ENCODE assay signal across 10 mouse cellular contexts in genomic region chr2:153516961-153517360, GRCm38 (mm10). TPM values are rescaled to one million over a fixed set of nuclear protein-coding genes. Genes with fewer than 3 reads are reported as not detected.
A peak's percentile ranks its signal among the peaks of the same experiment; 100 is the strongest.
DNase-seq lines count a peak whose midpoint lies in the region; ATAC-seq lines count a peak whose summit lies in the region.
"Had no signal": no experiment of that assay in that cellular context is flagged by ENCODE, and none has a peak within 500 bp of the region (broad histone marks: within the 10 kb centered on the region; RNA-seq: fewer than 3 reads in every experiment).

No protein-coding gene starts in this region.

- no peak overlapping the region for H3K4me3 ChIP-seq in heart, embryonic 15.5 days
- H3K4me3 ChIP-seq in forebrain, embryonic 11.5 days (ENCODE audit: low read depth, low read length) = no peak overlapping the region
- H3K4me3 ChIP-seq: hindbrain, embryonic 12.5 days had no signal

- DNase-seq in heart, postnatal 36 days = no peak
- DNase-seq in 416B (ENCODE audit: low read depth) (peak; percentile 60), adipocyte (ENCODE audit: low spot score) (peak; percentile 13)
- peak; percentile 61 for DNase-seq in kidney, postnatal 14 days
- DNase-seq in Muller cell, postnatal 12 days (ENCODE audit: inconsistent ontology term) = no peak
- no peak for DNase-seq in spleen, postnatal 14 days (ENCODE audit: low spot score in 2 of 2)
- DNase-seq in forebrain, embryonic 11.5 days (ENCODE audit: low spot score) = no peak

- no peak overlapping the region for H3K4me2 ChIP-seq in heart, embryonic 15.5 days
- no peak overlapping the region for H3K4me2 ChIP-seq in forebrain, embryonic 11.5 days (ENCODE audit: low read depth, low read length, severe bottlenecking)
- H3K4me2 ChIP-seq: hindbrain, embryonic 12.5 days had no signal

- ATAC-seq in heart, embryonic 15.5 days (replicated peaks; ENCODE audit: insufficient number of reproducible peaks, insufficient read depth, low FRiP score, low read depth) = peak; percentile 41; the same call in 1 of the 2 replicates
- ATAC-seq in forebrain, embryonic 11.5 days (replicated peaks; ENCODE audit: low FRiP score) = no peak

- no peak overlapping the region for H3K9ac ChIP-seq in heart, embryonic 15.5 days
- H3K9ac ChIP-seq in forebrain, embryonic 11.5 days (ENCODE audit: low read length) = no peak overlapping the region
- H3K9ac ChIP-seq: hindbrain, embryonic 12.5 days had no signal

- no peaks in the 10 kb centered on the region for H3K9me3 ChIP-seq in heart, embryonic 15.5 days (replicated peaks)
- no peaks in the 10 kb centered on the region for H3K9me3 ChIP-seq in forebrain, embryonic 11.5 days (ENCODE audit: control insufficient read depth, low read length)
- H3K9me3 ChIP-seq: hindbrain, embryonic 12.5 days had no signal

- peaks cover 31% of the 10 kb centered on the region for H3K4me1 ChIP-seq in heart, embryonic 15.5 days (replicated peaks)
- H3K4me1 ChIP-seq in forebrain, embryonic 11.5 days (replicated peaks; ENCODE audit: control insufficient read depth, insufficient read depth, low read length) = 0 out of 2 replicates have a peak, but pooled peaks cover 2% of the 10 kb centered on the region

- intact Hi-C loops in heart, postnatal 36 days (cut with DNase I) = no loop called here

- 43% methylated on average over 4 of the region's 4 CpGs for WGBS in heart, embryonic 15.5 days
- 48% methylated on average over 4 of the region's 4 CpGs for WGBS in forebrain, embryonic 11.5 days

- H3K27ac ChIP-seq in heart, embryonic 15.5 days = no peak overlapping the region
- H3K27ac ChIP-seq in forebrain, embryonic 11.5 days (ENCODE audit: low read depth, low read length) = no peak overlapping the region
- H3K27ac ChIP-seq: macrophage had no signal

- no peaks in the 10 kb centered on the region for H3K27me3 ChIP-seq in heart, embryonic 15.5 days
- H3K27me3 ChIP-seq in forebrain, embryonic 11.5 days (ENCODE audit: control insufficient read depth, insufficient read depth, low read length) = no peaks in the 10 kb centered on the region; the same call in 1 of the 2 replicates

- H3K36me3 ChIP-seq in heart, embryonic 15.5 days = no peaks in the 10 kb centered on the region
- no peaks in the 10 kb centered on the region for H3K36me3 ChIP-seq in forebrain, embryonic 11.5 days (ENCODE audit: control insufficient read depth, insufficient read depth, low read length)
- H3K36me3 ChIP-seq: hindbrain, embryonic 12.5 days had no signal

RNA-seq across cellular contexts. Expression of gene Nol4l, which starts 12.8 kb away (rescaled TPM):
- polyA plus RNA-seq in heart, embryonic 15.5 days (2015; fragmentation: Nextera tagmentation; extraction: Ambion mirVana) = 6.9 and 10.9 TPM in 2 replicates
- total RNA-seq in heart, postnatal 36 days (2021) = 1 to 10 TPM; 3.9 to 4.0 TPM
- polyA plus RNA-seq in forebrain, embryonic 11.5 days (2014; fragmentation: Nextera tagmentation; extraction: Ambion mirVana) = 25.6 and 26.2 TPM in 2 replicates

RNA-seq across cellular contexts. Expression of gene 4930404H24Rik, which starts 24.4 kb away (rescaled TPM):
- polyA plus RNA-seq in heart, embryonic 15.5 days (2015; fragmentation: Nextera tagmentation; extraction: Ambion mirVana) = not detected in 2 replicates
- total RNA-seq in heart, postnatal 36 days (2021) = not detected
- not detected in 2 replicates for polyA plus RNA-seq in forebrain, embryonic 11.5 days (2014; fragmentation: Nextera tagmentation; extraction: Ambion mirVana)
- polyA plus RNA-seq: hindbrain, embryonic 12.5 days; macrophage had no signal

Comparison
In these comparisons a context has a peak if more than half of its experiments do, and no peak if none do; other contexts are left out.
1. DNase-seq: peak in 416B (single experiment), adipocyte (single experiment) and kidney, postnatal 14 days (single experiment); none in heart, postnatal 36 days (0 of 2), Muller cell, postnatal 12 days (single experiment), spleen, postnatal 14 days (0 of 2) and forebrain, embryonic 11.5 days (single experiment).